Mouse (Mus musculus) embryonic fibroblast, embryonic 13.5 days (primary cell): Measurements from ENCODE around the gene Poldip2.

Experiments used
- CTCF ChIP-seq: IDR thresholded peaks from 2 replicates; pipeline ENCODE4 v1.5.1; 2011; ENCODE audit warnings: mild to moderate bottlenecking, control low read depth, low read length, moderate library complexity, borderline replicate concordance; ENCODE audit not compliant: insufficient read depth
- POLR2A ChIP-seq: IDR thresholded peaks from 2 replicates; pipeline ENCODE4 v1.6.1; 2011; ENCODE audit warnings: low read depth, mild to moderate bottlenecking, control low read depth, low read length, moderate library complexity

DNA sequence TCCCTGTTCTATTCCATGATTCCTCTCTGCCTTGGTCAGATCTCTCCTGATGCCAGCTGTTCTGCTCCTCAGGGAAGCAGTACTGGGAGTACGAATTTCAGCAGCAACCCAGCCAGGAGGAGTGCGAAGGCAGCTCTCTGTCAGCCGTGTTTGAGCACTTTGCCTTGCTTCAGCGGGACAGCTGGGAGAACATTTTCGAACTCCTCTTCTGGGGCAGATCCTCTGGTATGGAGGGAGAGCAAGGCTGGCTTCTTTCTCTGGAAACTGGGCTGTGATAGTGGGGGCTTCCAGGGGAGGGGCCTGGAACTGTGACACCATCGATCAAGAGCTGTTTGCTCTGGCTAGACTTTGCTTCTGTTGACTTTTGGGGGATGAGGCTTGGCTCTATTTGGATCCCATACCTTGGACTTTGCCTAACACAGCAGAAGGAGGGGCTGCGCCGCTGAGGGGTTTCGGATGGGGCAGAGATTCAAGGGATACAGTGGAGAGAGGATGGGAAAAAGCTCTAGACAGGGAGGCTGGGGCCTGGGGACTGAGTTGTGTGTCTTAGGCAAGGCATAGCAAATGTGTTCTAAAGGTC is 11.3 kb upstream of the Poldip2 start:
- TF ChIP-seq POLR2A (no peak), CTCF (no peak)
